Mouse (Mus musculus) left cerebral cortex, adult 2 months (tissue): ENCODE results near the gene Vill. TPM values are rescaled to one million over a fixed set of nuclear protein-coding genes. Genes with fewer than 3 reads are reported as not detected.

Source experiments
- DNase-seq, 2 experiments: peaks; one replicate each; pipeline ENCODE4 v3.0.0; 2021 to 2022; ENCODE audit warnings: low spot score in 2 of 2, mixed read lengths in 1 of 2; ENCODE audit errors: extremely low spot score in 1 of 2
- H3K27ac ChIP-seq: fragments of 200-600 bp; 2 replicates; pipeline ENCODE4 v1.8.1; 2022
- H3K4me3 ChIP-seq: fragments of 200-600 bp; 2 replicates; pipeline ENCODE4 v1.8.1; 2022
- CTCF ChIP-seq: fragments of 200-600 bp; IDR thresholded peaks from 2 replicates; pipeline ENCODE4 v1.8.1; 2022; ENCODE audit warnings: antibody characterized with exemption, mild to moderate bottlenecking, moderate library complexity
- intact Hi-C: fragments of 180-260 bp; cut with DNase I; formaldehyde crosslinking; loops from one replicate; pipeline ENCODE4 v1.15.1; 2025
- total RNA-seq, 2 experiments: library from RNA; stranded (reverse); gene quantifications; 2 replicates each; pipeline ENCODE4 v1.2.3; 2021

Vill gene
- total RNA-seq, 2 experiments from 2014 or later = 8.3 to 8.9 TPM

DNA sequence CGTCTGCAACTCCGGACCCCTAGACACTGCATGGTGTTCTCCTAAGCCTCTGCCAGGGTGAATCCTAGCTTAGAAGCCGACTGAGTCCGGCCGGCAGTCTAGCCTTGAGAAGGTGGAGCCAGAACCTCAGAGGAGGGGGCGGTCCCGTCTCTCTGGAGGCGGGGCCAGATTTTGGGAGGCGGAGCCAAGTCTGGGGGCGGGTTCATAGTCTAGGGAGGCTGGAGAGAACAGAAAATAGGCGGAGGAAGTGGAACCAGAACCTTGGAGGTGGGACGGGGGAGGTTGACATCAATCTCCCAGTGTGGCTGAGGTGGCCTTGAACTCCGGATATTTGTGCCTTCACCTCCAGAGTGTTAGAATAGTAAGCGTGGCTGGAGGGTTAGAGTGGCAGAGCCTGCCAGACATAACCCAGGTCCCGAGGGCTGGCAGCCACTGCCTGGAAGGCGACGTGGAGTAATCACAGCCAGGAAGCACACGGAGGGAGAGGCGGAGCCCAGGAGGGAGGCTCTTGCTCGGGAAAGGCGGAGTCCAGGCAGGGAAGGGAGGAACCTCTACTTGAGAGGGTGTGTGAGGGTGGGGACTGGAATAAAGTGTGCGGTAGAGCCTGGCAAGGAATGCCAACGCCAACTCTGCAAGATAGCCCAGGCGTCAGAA is 35.7 kb downstream of the Vill start:
- Histone ChIP-seq H3K27ac (0 out of 2 replicates have a peak overlapping the region, but pooled peaks have one; percentile 53), H3K4me3 (peak overlapping the region; percentile 39)
- no peak for TF ChIP-seq CTCF
- peak; percentile 67 to 71 for DNase-seq
- intact Hi-C loops = no loop called here

DNA sequence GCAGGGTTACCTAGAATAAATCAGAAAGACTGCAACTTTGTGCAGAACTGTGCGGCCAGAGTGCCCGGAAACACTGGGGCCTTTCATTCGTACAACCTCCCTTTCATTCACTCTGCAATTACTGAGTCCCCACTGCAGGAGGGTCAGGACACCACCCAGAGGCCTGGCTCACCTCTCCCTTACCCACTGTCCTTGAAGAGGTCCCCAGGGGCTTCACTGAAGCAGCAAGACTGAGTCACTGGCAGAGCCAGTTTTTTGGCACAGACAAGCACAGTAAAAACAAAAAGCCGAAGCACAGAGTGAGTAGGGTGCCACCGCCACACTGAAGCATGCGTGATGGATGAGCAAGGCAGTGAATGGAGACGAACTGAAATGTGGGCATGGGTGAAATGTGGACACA is 36.9 kb downstream of the Vill start:
- TF ChIP-seq CTCF = no peak
- H3K4me3 ChIP-seq = no peak overlapping the region
- intact Hi-C loops = no loop called here
- H3K27ac ChIP-seq = no peak overlapping the region
- DNase-seq = no peak

DNA sequence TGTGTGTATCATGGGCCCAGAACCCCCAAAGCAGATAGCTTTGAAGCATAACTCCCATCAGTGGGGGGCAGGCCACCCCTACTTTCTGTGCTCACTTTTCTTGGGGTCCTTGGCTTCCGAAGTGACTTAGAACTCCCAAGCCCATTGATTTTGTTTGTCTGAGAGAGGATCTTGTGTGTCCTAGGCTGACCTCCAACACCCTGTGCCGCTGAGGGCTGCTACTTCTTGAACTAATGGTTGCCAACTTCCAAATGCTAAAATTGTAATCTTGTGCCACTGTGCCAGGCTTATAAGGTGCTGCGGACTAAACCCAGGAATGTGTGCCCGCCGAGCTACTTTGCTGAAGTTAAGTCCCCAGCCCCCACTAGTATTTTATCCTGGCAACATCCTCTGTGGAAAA is 37.9 kb downstream of the Vill start:
- no peak for TF ChIP-seq CTCF
- intact Hi-C loops = no loop called here

DNA sequence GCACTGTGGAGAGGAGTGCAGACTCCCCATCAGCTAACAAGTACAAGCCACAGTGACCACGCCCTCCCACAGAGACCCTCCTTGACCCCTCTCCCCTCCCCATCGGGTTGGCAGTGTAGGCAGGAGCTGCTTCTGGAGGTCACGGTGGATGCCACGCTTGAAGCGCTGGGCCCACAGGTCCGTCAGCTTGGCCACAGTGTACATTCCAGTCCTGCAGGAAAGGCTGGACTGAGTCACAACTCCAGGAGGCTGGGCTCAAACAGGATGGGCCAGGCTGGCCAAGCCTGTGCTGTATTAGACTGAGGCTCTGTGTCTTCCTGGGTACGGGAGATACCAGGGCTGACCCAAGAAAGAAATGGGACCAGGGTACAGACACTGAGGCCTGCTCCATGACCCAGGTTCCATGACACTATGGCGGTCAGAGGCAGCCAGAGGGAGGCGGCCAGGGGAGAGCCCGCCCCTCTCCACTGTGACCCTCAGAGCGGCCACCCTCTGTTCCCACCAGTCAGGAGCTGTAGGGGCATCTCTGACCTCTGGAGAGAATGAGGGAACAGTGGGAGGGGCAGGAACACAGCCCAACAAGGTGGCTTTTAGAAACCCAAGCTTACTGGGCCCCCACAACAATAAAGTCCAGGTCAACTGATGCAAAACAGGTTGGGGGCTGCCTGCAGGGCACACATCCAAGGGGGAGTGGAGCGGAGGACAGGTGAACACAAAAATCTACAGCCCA is 39.2 kb downstream of the Vill start:
- 0 out of 2 replicates have a peak overlapping the region, but pooled peaks have one; percentile 15 for H3K27ac ChIP-seq
- intact Hi-C loops = no loop called here
- H3K4me3 ChIP-seq = peak overlapping the region; percentile 76
- DNase-seq = no peak
- no peak for TF ChIP-seq CTCF

More for the DNA sequence above, 37.9 kb downstream of the Vill start:
- DNase-seq = no peak
- Histone ChIP-seq H3K27ac (no peak overlapping the region), H3K4me3 (no peak overlapping the region)

- intact Hi-C loops = no loop called here
- peak in 1 of 2 experiments; percentile 65 for DNase-seq
- H3K4me3 ChIP-seq = peak overlapping the region; percentile 76
- no peak for TF ChIP-seq CTCF
- peak overlapping the region; percentile 86 for H3K27ac ChIP-seq
Observed at GRCm38 (mm10) chr9:119092473-119093418, 40.2 kb downstream of the Vill start.

- Histone ChIP-seq H3K4me3 (peak within 1 kb of the TSS; percentile 76), H3K27ac (peak within 1 kb of the TSS; percentile 86)
- TF ChIP-seq CTCF = peak; percentile 11; the same call in 1 of the 2 replicates
- DNase-seq = peak; percentile 84 to 85
- intact Hi-C loops = no loop called here
Observed at GRCm38 (mm10) chr9:119093419-119094295, 41.1 kb downstream of the Vill start, which contains the start of gene Plcd1. TSS of gene Plcd1 (minus strand) at chr9:119093502.

DNA sequence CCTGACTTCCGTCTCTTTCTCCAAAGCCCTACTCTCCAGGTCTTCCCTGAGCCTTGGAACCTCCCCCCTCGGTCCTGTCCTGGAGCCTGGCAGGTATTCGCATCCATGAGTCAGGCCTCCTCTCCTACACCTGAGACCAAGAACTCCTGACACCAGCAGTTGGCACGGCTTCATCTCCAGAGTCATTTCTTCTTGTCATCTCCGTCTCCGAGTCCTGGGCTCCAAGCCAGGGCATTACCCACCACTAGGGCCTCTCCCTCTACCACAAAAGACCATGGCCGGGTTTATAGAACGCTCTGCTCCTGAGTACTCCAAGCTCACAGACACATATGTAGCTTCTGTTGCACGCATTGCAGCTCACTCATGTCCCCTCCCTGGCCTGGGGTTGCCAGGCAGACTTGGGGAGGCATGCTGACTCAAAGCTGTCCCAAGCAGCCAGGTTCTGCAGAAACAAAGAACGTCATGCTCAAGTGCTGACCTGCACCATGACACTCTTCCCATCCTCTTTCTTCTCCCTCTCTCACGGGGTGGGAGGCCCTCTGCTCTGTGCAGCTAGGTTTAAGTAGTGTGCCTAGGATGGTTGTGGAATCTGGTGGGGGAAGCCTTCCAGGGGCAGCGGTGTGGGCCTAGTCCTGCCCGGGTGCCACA is 42.0 kb downstream of the Vill start:
- no peak for TF ChIP-seq CTCF
- Histone ChIP-seq H3K27ac (0 out of 2 replicates have a peak overlapping the region, but pooled peaks have one; percentile 11), H3K4me3 (no peak overlapping the region)
- no peak for DNase-seq
- intact Hi-C loops = no loop called here

DNA sequence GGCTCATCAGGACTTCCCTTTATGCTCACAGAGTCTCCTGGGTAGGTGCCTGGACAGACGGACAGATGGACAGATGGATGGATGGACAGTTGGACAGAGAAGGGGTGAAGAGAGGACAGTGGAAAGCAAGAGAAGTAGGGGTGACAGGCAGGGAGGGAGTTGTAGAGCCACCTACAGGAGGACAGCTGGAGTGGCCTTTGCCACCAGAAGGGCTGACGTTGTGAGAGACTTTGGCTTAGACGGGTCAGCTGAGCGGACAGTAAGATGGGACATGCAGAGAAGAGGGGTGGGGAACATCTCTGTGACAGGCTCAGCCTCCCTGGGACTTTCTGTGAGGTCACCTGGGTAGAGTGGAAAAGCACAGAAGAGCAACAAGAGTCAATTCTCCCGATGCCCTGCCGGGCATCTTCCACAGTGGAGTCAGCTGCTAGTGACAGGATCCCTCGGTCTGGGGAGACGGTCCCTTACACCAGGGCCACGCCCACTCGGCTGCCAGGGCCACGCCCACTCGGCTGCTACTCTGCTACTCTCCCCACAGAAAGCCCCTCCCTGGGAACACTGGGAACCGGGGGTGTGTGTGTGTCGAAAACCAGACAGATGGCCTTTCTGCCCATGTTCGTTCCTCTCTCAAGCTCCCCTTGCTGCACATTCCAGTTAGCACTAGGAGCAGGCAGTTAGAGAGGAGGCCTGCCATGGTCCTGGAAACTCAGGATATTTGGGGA is 47.8 kb downstream of the Vill start:
- Histone ChIP-seq H3K4me3 (no peak overlapping the region), H3K27ac (no peak overlapping the region)
- no peak; the same call in 1 of the 2 replicates for TF ChIP-seq CTCF
- peak in 1 of 2 experiments; percentile 48 for DNase-seq
- intact Hi-C loops = loop anchor here (10.0 kb wide), 1 partner anchor 224 kb away; the partner anchor contains the start of gene Oxsr1

DNA sequence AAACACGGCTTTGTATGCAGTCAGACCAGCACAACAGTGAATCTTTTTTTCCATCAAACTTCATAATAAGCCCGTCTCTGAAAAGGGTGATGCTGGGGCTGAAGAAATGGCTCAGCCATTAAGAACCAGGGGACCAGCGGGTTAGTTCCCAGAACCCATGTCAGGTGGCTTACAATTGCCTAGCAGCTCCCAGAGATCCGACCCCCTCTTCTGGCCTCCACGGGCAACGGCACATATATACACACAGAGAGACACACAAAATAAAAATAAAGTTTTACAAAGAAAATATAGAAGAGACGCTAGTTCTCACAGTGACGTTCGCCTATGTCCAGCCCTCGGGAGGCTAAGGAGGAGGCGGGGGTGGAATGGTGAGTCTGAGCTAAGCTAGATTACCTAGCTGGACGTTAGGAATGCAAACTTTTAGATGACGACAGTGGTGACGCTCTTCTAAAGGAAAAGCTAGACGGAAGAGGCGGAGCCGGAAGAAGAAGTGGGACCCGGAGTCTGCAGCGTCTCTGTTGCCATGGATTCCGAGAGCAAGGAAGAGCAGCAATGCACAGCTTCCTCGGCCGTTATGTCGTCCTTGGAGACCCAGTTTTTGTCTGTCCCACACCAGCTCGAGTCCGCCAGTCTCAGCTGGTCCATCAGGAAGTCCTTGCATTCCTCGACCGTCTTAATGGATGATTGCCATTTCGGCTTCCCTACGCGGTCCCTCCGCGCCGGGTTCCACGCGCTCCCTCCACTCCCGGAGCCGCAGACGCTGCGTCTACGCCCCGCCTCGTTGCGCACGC is 49.6 kb downstream of the Vill start, which contains the start of gene Dlec1:
Gene Dlec1, plus strand, starts transcription at position 487 of the 791 bp plus-strand sequence.
- Histone ChIP-seq H3K27ac (peak within 1 kb of the TSS; percentile 73), H3K4me3 (peak within 1 kb of the TSS; percentile 48)
- intact Hi-C loops = loop anchor here (10.0 kb wide), 1 partner anchor 223 kb away; the partner anchor contains the start of gene Oxsr1
- DNase-seq = peak; percentile 73 to 81
- TF ChIP-seq CTCF = peak; percentile 37
